Mouse (Mus musculus): ENCODE results near the gene Zfp263. TPM values are rescaled to one million over a fixed set of nuclear protein-coding genes. Genes with fewer than 3 reads are reported as not detected.

The Zfp263 gene
- 65.1 TPM for polyA plus RNA-seq (2017; shearing (Covaris generic))

DNA sequence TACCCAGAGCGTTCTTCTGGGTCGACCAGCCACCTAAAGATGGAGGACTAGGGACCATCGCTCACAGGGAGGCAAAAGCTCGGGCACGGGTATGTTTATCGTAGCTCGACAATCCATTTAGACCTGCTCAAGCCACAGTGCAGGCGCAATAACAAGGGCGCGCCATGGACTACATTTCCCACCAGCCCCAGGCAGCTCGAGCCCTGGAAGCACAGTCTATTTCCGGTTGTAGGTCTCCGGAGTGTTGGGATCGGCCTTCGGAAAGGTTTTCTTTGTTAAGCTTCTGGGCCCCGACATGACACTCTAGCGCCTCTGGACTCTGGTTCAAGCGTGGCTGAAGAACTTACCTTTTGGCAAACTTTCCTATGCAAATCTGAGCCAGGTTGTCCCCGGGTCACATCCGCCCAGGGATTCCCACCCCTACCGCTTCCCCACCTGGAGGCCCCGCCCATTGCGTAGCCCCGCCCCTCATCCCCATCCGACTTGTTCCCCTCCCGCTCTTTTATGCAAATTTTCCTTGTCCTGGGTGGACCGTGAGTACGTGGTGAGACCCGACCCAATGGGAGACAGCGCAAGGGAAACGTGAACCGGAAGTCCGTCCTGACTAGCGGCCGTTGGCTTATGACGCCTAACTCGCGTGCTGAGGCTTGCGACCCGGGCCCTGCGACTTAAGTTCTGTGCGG is at the start of gene Zfp263:
Zfp263 (plus strand) TSS at position 591 of the 683 bp plus-strand sequence.

DNA sequence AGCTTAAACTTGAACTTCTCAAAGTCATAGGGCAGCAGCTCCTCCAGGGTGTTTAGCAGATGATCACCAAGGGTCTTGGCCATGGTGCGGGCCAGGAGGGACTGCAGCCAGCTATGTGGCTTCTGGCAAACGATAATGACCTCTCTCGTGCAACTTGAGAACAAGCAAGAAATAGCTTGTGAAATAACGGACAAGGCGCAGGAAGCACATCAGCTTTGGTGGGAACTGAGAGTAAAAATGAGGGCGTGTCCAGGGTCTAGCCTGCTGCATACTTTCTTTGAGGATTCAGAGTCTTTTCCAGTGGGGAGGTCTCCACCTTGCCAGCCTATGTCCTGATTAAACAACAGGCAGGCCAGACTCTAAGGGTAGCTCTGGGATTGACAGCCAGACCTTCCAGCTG is 25.9 kb upstream of the Zfp263 start, which contains the start of gene Mefv:
Mefv (minus strand) TSS at position 118 of the 400 bp plus-strand sequence.

Other genes starting within 250 kb of the Zfp263 start
- 0.04 TPM for gene Olfr161, start 153.1 kb upstream of the Zfp263 start, polyA plus RNA-seq (2017; shearing (Covaris generic))
- gene Mefv, start 26.0 kb upstream of the Zfp263 start, polyA plus RNA-seq (2017; shearing (Covaris generic)), result not detected
- gene Olfr15, start 86.8 kb downstream of the Zfp263 start, polyA plus RNA-seq (2017; shearing (Covaris generic)), result not detected
- 0.84 TPM for gene Zfp174, start 103.2 kb downstream of the Zfp263 start, polyA plus RNA-seq (2017; shearing (Covaris generic))
- gene Naa60, start 128.3 kb downstream of the Zfp263 start, polyA plus RNA-seq (2017; shearing (Covaris generic)), result 140 TPM
- gene Zfp597, start 140.5 kb downstream of the Zfp263 start, polyA plus RNA-seq (2017; shearing (Covaris generic)), result 15.1 TPM
- gene Gm20695, start 140.6 kb downstream of the Zfp263 start, polyA plus RNA-seq (2017; shearing (Covaris generic)), result not detected
- 10.6 TPM for gene 1700037C18Rik, start 164.6 kb downstream of the Zfp263 start, polyA plus RNA-seq (2017; shearing (Covaris generic))
- 37.5 TPM for gene Cluap1, start 164.7 kb downstream of the Zfp263 start, polyA plus RNA-seq (2017; shearing (Covaris generic))
- gene Nlrc3, start 232.5 kb downstream of the Zfp263 start, polyA plus RNA-seq (2017; shearing (Covaris generic)), result 93.6 TPM